Mouse (Mus musculus): ENCODE measurements around the gene Syn3. TPM values are rescaled to one million over a fixed set of nuclear protein-coding genes. Genes with fewer than 3 reads are reported as not detected.

Gene Syn3
- polyA plus RNA-seq, 1 experiment: 1.5 TPM

- no peak for DNase-seq (ENCODE audit: low read depth)
Measured at GRCm38 (mm10) chr10:86093109-86094035, 405.3 kb downstream of the Syn3 start.

- DNase-seq (ENCODE audit: low read depth): no peak
Measured at GRCm38 (mm10) chr10:86091919-86092318, 406.8 kb downstream of the Syn3 start.

- no peak for DNase-seq (ENCODE audit: low read depth)
Measured at GRCm38 (mm10) chr10:86079921-86080320, 418.8 kb downstream of the Syn3 start.

- DNase-seq (ENCODE audit: low read depth): no peak
Measured at GRCm38 (mm10) chr10:86078761-86079160, 419.9 kb downstream of the Syn3 start.

GRCm38 (mm10) chr10:86077272-86077671, 421.4 kb downstream of the Syn3 start:
- DNase-seq (ENCODE audit: low read depth): no peak

GRCm38 (mm10) chr10:86074971-86075711, 423.6 kb downstream of the Syn3 start:
- DNase-seq (ENCODE audit: low read depth): no peak

- DNase-seq (ENCODE audit: low read depth): no peak
Measured at GRCm38 (mm10) chr10:86074134-86074533, 424.6 kb downstream of the Syn3 start.

- DNase-seq (ENCODE audit: low read depth): no peak
Measured at GRCm38 (mm10) chr10:86070751-86071150, 427.9 kb downstream of the Syn3 start.

- no peak for DNase-seq (ENCODE audit: low read depth)
Measured at GRCm38 (mm10) chr10:86069341-86069740, 429.4 kb downstream of the Syn3 start.

- no peak for DNase-seq (ENCODE audit: low read depth)
Measured at GRCm38 (mm10) chr10:86067911-86068310, 430.8 kb downstream of the Syn3 start.

- DNase-seq (ENCODE audit: low read depth): no peak
Measured at GRCm38 (mm10) chr10:86066651-86067050, 432.0 kb downstream of the Syn3 start.

- DNase-seq (ENCODE audit: low read depth): no peak
Measured at GRCm38 (mm10) chr10:86065661-86066060, 433.0 kb downstream of the Syn3 start.

GRCm38 (mm10) chr10:86064937-86065336, 433.8 kb downstream of the Syn3 start:
- DNase-seq (ENCODE audit: low read depth): no peak

- DNase-seq (ENCODE audit: low read depth): no peak
Measured at GRCm38 (mm10) chr10:86063018-86063384, 435.7 kb downstream of the Syn3 start.

GRCm38 (mm10) chr10:86062261-86063017, 436.3 kb downstream of the Syn3 start:
- DNase-seq (ENCODE audit: low read depth): no peak

- DNase-seq (ENCODE audit: low read depth): no peak
Measured at GRCm38 (mm10) chr10:86060267-86060666, 438.4 kb downstream of the Syn3 start.

GRCm38 (mm10) chr10:86057712-86058111, 441.0 kb downstream of the Syn3 start:
- no peak for DNase-seq (ENCODE audit: low read depth)

- no peak for DNase-seq (ENCODE audit: low read depth)
Measured at GRCm38 (mm10) chr10:86057286-86057685, 441.4 kb downstream of the Syn3 start.

GRCm38 (mm10) chr10:86056297-86056903, 442.3 kb downstream of the Syn3 start:
- no peak for DNase-seq (ENCODE audit: low read depth)

GRCm38 (mm10) chr10:86052818-86053522, 445.7 kb downstream of the Syn3 start:
- no peak for DNase-seq (ENCODE audit: low read depth)

- no peak for DNase-seq (ENCODE audit: low read depth)
Measured at GRCm38 (mm10) chr10:86050522-86050921, 448.2 kb downstream of the Syn3 start.
